In the genomic region with DNA sequence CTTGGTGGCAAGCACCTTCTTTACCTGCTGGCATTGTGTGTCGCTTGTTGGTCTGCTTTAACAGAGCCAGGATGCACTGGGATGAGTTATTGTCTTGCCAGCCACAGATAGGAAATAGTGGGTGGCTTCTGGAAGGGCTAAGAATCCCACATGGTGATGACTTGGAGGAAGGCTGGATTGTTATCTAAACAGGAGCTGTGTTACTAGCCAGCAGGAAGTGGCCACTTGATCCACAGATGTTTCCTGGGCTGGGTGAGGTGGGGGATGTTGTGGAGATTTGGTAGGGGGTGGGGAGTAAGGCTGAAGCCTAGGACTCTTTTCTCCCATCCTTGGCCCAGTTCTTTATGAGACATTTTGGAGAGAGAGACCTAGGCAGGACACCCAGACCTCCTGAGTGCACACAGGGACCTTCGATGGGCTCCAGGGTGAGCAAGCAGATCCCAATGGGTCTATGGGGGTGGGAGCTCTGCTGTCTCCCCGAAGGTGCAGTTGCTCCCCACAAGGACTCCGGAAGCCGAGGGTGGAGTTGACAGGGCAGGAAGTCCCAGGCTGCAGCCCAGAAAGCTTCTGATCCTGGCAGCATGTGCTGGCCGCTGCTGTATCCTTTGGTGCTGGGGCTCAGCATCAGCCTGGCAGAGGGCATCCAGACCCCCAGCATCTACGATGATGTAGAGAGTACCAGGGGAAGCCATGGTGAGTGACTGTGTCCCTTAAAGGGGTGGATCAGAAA, we compare ENCODE assay signal across 8 mouse cellular contexts. TPM values are rescaled to one million over a fixed set of nuclear protein-coding genes. Genes with fewer than 3 reads are reported as not detected.
DNase-seq lines count a peak whose midpoint lies in the region; ATAC-seq and TF ChIP-seq lines count a peak whose summit lies in the region.

F2rl3 (plus strand) TSS at position 559 of the 730 bp plus-strand sequence.

- H3K36me3 ChIP-seq in midbrain, embryonic 10.5 days: peaks cover 31% of the 10 kb centered on the region
- H3K36me3 ChIP-seq in midbrain, postnatal 0 days (ENCODE audit: insufficient read depth, low read length): peaks cover 17% of the 10 kb centered on the region

- H3K9me3 ChIP-seq in midbrain, embryonic 10.5 days (replicated peaks): no peaks in the 10 kb centered on the region
- H3K9me3 ChIP-seq in midbrain, postnatal 0 days (ENCODE audit: low read length): no peaks in the 10 kb centered on the region

- no peak within 1 kb of the TSS for H3K27ac ChIP-seq in midbrain, embryonic 10.5 days (replicated peaks)
- H3K27ac ChIP-seq in midbrain, postnatal 0 days (ENCODE audit: low read depth, low read length): no peak within 1 kb of the TSS

- no peaks in the 10 kb centered on the region; the same call in 1 of the 2 replicates for H3K27me3 ChIP-seq in midbrain, embryonic 10.5 days (ENCODE audit: low read depth, poor library complexity, severe bottlenecking)
- H3K27me3 ChIP-seq in midbrain, postnatal 0 days (ENCODE audit: insufficient read depth, low read length): no peaks in the 10 kb centered on the region

- no peak for ATAC-seq in midbrain, postnatal 0 days (ENCODE audit: low FRiP score)

- 78% methylated on average over 7 of the region's 7 CpGs for WGBS in midbrain, embryonic 10.5 days
- WGBS in midbrain, postnatal 0 days: 85% methylated on average over 7 of the region's 7 CpGs

- H3K4me1 ChIP-seq in midbrain, embryonic 10.5 days: peaks cover 2% of the 10 kb centered on the region; the same call in 1 of the 2 replicates
- no peaks in the 10 kb centered on the region for H3K4me1 ChIP-seq in midbrain, postnatal 0 days (ENCODE audit: insufficient read depth, low read length)

- DNase-seq in adrenal gland, adult (ENCODE audit: inconsistent age in 2 of 2, low spot score in 1 of 2): peak; percentile 21 to 50
- DNase-seq in adrenal gland, postnatal 25 days: no peak
- peak; percentile 11 for DNase-seq in midbrain, embryonic 10.5 days (ENCODE audit: low spot score)
- no peak for DNase-seq in midbrain, postnatal 0 days (ENCODE audit: low spot score)
- DNase-seq in kidney, postnatal 25 days: peak; percentile 29 to 71
- DNase-seq in thymus, postnatal 10 days (ENCODE audit: low spot score in 2 of 2): peak; percentile 48 to 60
- DNase-seq in cerebellum, adult 9-11 months: no peak
- DNase-seq in retina, embryonic 14.5 days (ENCODE audit: low spot score): no peak

- H3K4me3 ChIP-seq in midbrain, embryonic 10.5 days: no peak within 1 kb of the TSS
- no peak within 1 kb of the TSS for H3K4me3 ChIP-seq in midbrain, postnatal 0 days (ENCODE audit: low read depth, low read length)

- H3K9ac ChIP-seq in midbrain, postnatal 0 days (replicated peaks; ENCODE audit: low read length, poor library complexity, severe bottlenecking): no peak within 1 kb of the TSS

- no peak for TF ChIP-seq CTCF in midbrain, postnatal 0 days (IDR thresholded peaks at IDR 0.05)

- H3K4me2 ChIP-seq in midbrain, postnatal 0 days (ENCODE audit: low read depth, low read length, poor library complexity, severe bottlenecking): no peak within 1 kb of the TSS

RNA-seq across cellular contexts. Expression of gene F2rl3, which starts in this region (rescaled TPM):
- total RNA-seq in adrenal gland, postnatal 25 days (2021): 3.3 and 3.4 TPM in 2 replicates
- 1.2 and 2.4 TPM in 2 replicates for polyA plus RNA-seq in midbrain, embryonic 10.5 days (2016; fragmentation: Nextera tagmentation; extraction: Ambion mirVana)
- total RNA-seq in midbrain, postnatal 0 days (2014; rRNA removed): 0.28 and 0.49 TPM in 2 replicates
- polyA plus RNA-seq in midbrain, postnatal 0 days (2015; fragmentation: Nextera tagmentation; extraction: Ambion mirVana): 0.28 and 0.34 TPM in 2 replicates

Comparison
In these comparisons a context has a peak if more than half of its experiments do, and no peak if none do; other contexts are left out.
1. DNase-seq: peak in adrenal gland, adult (2 of 2), midbrain, embryonic 10.5 days (single experiment), kidney, postnatal 25 days (2 of 2) and thymus, postnatal 10 days (2 of 2); none in adrenal gland, postnatal 25 days (single experiment), midbrain, postnatal 0 days (single experiment), cerebellum, adult 9-11 months (single experiment) and retina, embryonic 14.5 days (single experiment).